Mouse (Mus musculus) embryonic facial prominence, embryonic 11.5 days (tissue): ENCODE results near the gene Gdf1. TPM values are rescaled to one million over a fixed set of nuclear protein-coding genes. Genes with fewer than 3 reads are reported as not detected.

Experiments
- ATAC-seq: fragments of 200-750 bp; cut with Nextera tagmentation; replicated peaks from 2 replicates; pipeline ENCODE4 v1.8.0; 2017; ENCODE audit warnings: low read depth; ENCODE audit not compliant: insufficient number of reproducible peaks, low FRiP score, low TSS enrichment
- DNase-seq: peaks from one replicate; pipeline ENCODE4 v3.0.0-alpha.2; 2015; ENCODE audit warnings: low spot score
- H3K27ac ChIP-seq: fragments of 300-500 bp; sonication (generic); replicated peaks from 2 replicates; pipeline ENCODE4 v1.5.1; 2014; ENCODE audit warnings: mild to moderate bottlenecking, low read depth, low read length, control low read depth
- H3K27me3 ChIP-seq: fragments of 300-500 bp; sonication (generic); 2 replicates; pipeline ENCODE4 v1.6.1; 2014; ENCODE audit warnings: mild to moderate bottlenecking, low read length, moderate library complexity, mixed read lengths; ENCODE audit not compliant: control insufficient read depth, insufficient read depth
- H3K36me3 ChIP-seq: fragments of 300-500 bp; sonication (generic); replicated peaks from 2 replicates; pipeline ENCODE4 v1.6.1; 2014; ENCODE audit warnings: low read depth, mild to moderate bottlenecking, low read length, moderate library complexity, mixed read lengths; ENCODE audit not compliant: control insufficient read depth, insufficient read depth
- H3K4me1 ChIP-seq: fragments of 300-500 bp; sonication (generic); 2 replicates; pipeline ENCODE4 v1.6.1; 2014; ENCODE audit warnings: low read length, mixed read lengths; ENCODE audit not compliant: control insufficient read depth, insufficient read depth
- H3K4me2 ChIP-seq: fragments of 300-500 bp; sonication (generic); 2 replicates; pipeline ENCODE4 v1.6.1; 2014; ENCODE audit warnings: low read depth, mild to moderate bottlenecking, control low read depth, low read length, moderate library complexity
- H3K4me3 ChIP-seq: fragments of 300-500 bp; sonication (generic); 2 replicates; pipeline ENCODE4 v1.5.1; 2014; ENCODE audit warnings: low read depth, low read length, control low read depth
- H3K9ac ChIP-seq: fragments of 300-500 bp; sonication (generic); replicated peaks from 2 replicates; pipeline ENCODE4 v1.6.1; 2014; ENCODE audit warnings: mild to moderate bottlenecking, control low read depth, low read length
- H3K9me3 ChIP-seq: fragments of 300-500 bp; sonication (generic); replicated peaks from 2 replicates; pipeline ENCODE4 v1.6.1; 2016; ENCODE audit warnings: mild to moderate bottlenecking, low read length, inconsistent platforms, mixed read lengths; ENCODE audit not compliant: control insufficient read depth
- WGBS: fragments of 180-500 bp; shearing (Covaris S2); extraction: QIAGEN DNeasy Blood & Tissue Kit; methylation state at CpG from one replicate; pipeline ENCODE4 v1.1.7; 2014; 5-methylcytosine and 5-hydroxymethylcytosine counted together
- polyA plus RNA-seq: library from polyadenylated mRNA; unstranded; fragments of >200 nt; fragmentation: Nextera tagmentation; extraction: Ambion mirVana; gene quantifications from 2 replicates; pipeline ENCODE4 v1.2.1, GENCODE M21; 2014

The Gdf1 gene
- polyA plus RNA-seq, 1 experiment from 2014 or later: 0.22 TPM

GRCm38 (mm10) chr8:70373397-70374317, 44.0 kb downstream of the Gdf1 start, which contains the start of gene Comp:
TSS of gene Comp (plus strand) at chr8:70373558.
- Histone ChIP-seq H3K27me3 (peaks cover 60% of the 10 kb centered on the region), H3K4me2 (peak within 1 kb of the TSS; percentile 47), H3K36me3 (no peaks in the 10 kb centered on the region), H3K9ac (no peak within 1 kb of the TSS; the same call in 1 of the 2 replicates), H3K4me1 (peaks cover 6% of the 10 kb centered on the region), H3K4me3 (peak within 1 kb of the TSS; percentile 30), H3K9me3 (no peaks in the 10 kb centered on the region), H3K27ac (no peak within 1 kb of the TSS)
- 3% methylated on average over 47 of the region's 47 CpGs for WGBS
- ATAC-seq (no peak; the same call in 1 of the 2 replicates), DNase-seq (no peak)

GRCm38 (mm10) chr8:70374318-70374927, 44.8 kb downstream of the Gdf1 start:
- DNase-seq: peak; percentile 76
- H3K9me3 ChIP-seq: no peaks in the 10 kb centered on the region
- peak overlapping the region; percentile 30 for H3K4me3 ChIP-seq
- peaks cover 6% of the 10 kb centered on the region for H3K4me1 ChIP-seq
- 1% methylated on average over 42 of the region's 53 CpGs for WGBS
- no peaks in the 10 kb centered on the region for H3K36me3 ChIP-seq
- H3K27me3 ChIP-seq: peaks cover 60% of the 10 kb centered on the region
- ATAC-seq: peak; percentile 61
- peak overlapping the region; percentile 47 for H3K4me2 ChIP-seq
- no peak overlapping the region; the same call in 1 of the 2 replicates for H3K9ac ChIP-seq
- H3K27ac ChIP-seq: no peak overlapping the region

GRCm38 (mm10) chr8:70375212-70375859, 45.7 kb downstream of the Gdf1 start:
- WGBS: 7% methylated on average over 35 of the region's 35 CpGs
- ATAC-seq (no peak), DNase-seq (no peak)
- Histone ChIP-seq H3K4me3 (no peak overlapping the region), H3K4me1 (peaks cover 6% of the 10 kb centered on the region), H3K9me3 (no peaks in the 10 kb centered on the region), H3K27me3 (peaks cover 60% of the 10 kb centered on the region), H3K9ac (no peak overlapping the region), H3K4me2 (no peak overlapping the region), H3K27ac (no peak overlapping the region), H3K36me3 (no peaks in the 10 kb centered on the region)

GRCm38 (mm10) chr8:70376275-70376741, 46.7 kb downstream of the Gdf1 start:
- no peaks in the 10 kb centered on the region for H3K9me3 ChIP-seq
- H3K4me3 ChIP-seq: no peak overlapping the region
- no peak overlapping the region for H3K9ac ChIP-seq
- WGBS: 8% methylated on average over 37 of the region's 37 CpGs
- DNase-seq: no peak
- no peak for ATAC-seq
- H3K36me3 ChIP-seq: no peaks in the 10 kb centered on the region
- no peak overlapping the region for H3K4me2 ChIP-seq
- peaks cover 6% of the 10 kb centered on the region for H3K4me1 ChIP-seq
- peaks cover 60% of the 10 kb centered on the region for H3K27me3 ChIP-seq
- no peak overlapping the region for H3K27ac ChIP-seq

GRCm38 (mm10) chr8:70377049-70377448, 47.4 kb downstream of the Gdf1 start:
- Histone ChIP-seq H3K27ac (no peak overlapping the region), H3K4me3 (no peak overlapping the region), H3K4me2 (no peak overlapping the region), H3K4me1 (peaks cover 6% of the 10 kb centered on the region), H3K36me3 (no peaks in the 10 kb centered on the region), H3K27me3 (peaks cover 56% of the 10 kb centered on the region), H3K9ac (no peak overlapping the region), H3K9me3 (no peaks in the 10 kb centered on the region)
- no peak for DNase-seq
- 11% methylated on average over 15 of the region's 15 CpGs for WGBS
- no peak for ATAC-seq

- peaks cover 26% of the 10 kb centered on the region for H3K27me3 ChIP-seq
- ATAC-seq: no peak
- WGBS: 87% methylated on average over 12 of the region's 12 CpGs
Measured at GRCm38 (mm10) chr8:70380069-70380468, 50.5 kb downstream of the Gdf1 start.

More at GRCm38 (mm10) chr8:70380069-70380468, 50.5 kb downstream of the Gdf1 start:
- Histone ChIP-seq H3K4me3 (no peak overlapping the region), H3K9ac (no peak overlapping the region), H3K4me2 (no peak overlapping the region), H3K4me1 (no peaks in the 10 kb centered on the region), H3K27ac (no peak overlapping the region), H3K36me3 (no peaks in the 10 kb centered on the region), H3K9me3 (no peaks in the 10 kb centered on the region)
- no peak for DNase-seq
